Mouse (Mus musculus) layer of hippocampus, adult 11-12 months (tissue): ENCODE data around the gene Izumo1.
A peak's percentile ranks its signal among the peaks of the same experiment; 100 is the strongest.
"Not testable (repeated sequence)": the region's sequence is repeated elsewhere in the genome, so short reads cannot be mapped to it uniquely, and the experiment has no call there.

Experiments
- DNase-seq: peaks from one replicate; pipeline ENCODE4 v3.0.0; 2022; ENCODE audit warnings: low spot score

The Izumo1 gene

DNA sequence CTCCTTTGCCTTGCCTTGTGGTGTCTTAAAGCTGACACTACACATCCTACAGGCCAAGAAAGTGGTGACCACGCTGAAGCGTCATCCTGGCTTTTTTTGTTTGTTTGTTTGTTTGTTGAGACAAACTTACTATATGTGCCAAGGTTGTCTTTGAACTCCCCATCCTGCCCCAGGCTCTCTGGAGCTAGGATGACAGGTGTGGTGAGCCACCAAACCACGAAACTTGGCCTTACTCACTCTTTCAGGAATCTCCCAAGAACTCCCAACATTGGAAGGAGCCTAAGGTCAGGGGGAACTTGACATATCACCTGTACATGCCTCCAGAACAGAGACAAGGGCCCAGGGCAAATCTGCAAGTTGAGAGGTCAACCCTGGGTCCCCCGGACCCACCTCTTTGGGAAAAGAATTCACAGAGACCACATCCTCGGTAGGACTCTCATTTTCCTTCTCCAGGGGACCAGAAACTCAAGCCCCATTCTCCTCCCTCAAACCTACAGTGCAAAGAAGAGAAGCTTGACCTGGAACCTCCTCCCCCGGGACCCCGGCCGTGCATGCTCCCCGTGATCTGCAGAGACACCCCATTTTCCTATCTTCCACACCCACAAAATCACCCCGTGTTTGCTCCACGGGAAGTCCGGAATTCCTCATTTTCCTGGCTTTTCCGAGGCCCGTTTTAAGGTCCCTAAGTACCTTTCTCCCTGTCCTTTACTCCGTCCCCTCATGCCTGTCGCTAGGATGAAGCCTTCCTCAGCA, 21.1 kb downstream of the Izumo1 start:
- DNase-seq, result no peak

DNA sequence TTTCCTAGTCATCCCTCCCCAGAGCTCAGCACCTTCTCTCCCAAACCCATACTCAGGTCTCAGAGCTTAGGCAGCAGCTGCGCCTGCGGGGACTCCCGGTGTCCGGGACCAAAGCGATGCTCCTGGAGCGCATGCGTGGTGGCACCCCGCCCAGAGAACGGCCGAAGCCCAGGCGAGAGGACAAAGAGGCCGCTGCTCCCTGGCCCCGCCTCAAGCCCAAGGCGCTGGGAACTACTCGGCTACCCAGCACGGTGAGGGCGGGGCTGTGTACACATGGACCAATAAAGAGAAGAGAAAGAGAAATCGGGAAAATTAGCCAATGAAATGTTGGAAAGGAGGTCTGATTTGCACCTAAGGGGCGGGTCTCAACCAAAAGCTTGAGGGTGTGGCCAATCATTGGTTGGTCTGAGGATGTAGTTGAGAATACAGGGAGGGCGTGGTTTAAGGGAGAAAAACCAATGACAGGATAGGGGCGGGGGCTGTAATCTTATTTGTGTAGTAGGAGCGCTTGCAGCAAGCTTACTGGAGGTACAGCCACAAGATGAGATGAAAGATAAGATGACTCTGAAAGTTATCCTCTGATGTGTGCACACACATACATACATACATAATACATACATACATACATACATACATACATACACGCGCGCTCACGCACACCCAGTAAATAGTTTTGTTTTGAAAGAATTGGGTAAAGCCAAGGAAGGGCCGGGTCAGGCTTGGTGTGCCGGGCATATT, 22.0 kb downstream of the Izumo1 start:
- DNase-seq, result peak; percentile 93

- peak; percentile 59 for DNase-seq
Measured at GRCm38 (mm10) chr7:45644183-45644582, 22.6 kb downstream of the Izumo1 start.

DNA sequence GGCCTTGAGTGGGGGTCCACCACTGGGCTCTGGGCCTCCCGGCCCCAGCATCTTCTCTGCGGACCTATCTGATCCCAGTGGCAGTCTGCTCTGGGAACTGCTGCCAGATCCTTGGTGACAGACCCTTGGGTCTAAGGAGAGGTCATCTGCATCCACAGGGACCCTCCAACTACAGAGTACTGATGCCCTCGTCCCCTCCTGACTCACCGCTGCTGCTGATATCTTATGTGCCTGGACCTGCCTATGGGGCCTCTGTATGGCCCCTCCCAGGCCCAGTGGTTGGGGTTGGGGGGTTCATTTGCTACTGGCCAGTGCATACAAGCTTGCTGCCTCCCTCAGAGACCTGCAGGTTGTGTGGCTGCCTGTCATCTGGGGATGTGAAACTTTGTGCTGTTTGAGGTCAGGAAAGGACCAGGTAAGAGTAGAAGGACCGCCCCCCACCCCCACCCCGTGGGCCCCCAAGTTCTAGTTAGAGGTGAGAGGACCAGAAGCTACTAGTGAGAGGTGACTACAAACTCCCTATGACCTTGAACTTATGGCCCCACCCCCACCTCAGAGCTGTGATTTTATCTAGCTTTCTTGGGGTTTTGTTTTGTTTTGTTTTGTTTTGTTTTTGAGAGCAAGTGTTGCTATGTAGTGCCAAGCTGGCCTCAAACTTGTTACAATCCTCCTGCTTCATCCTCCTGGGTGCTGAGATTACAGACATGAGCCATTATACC, 23.4 kb downstream of the Izumo1 start:
- no peak for DNase-seq

- no peak for DNase-seq
Measured at GRCm38 (mm10) chr7:45645591-45645971, 24.0 kb downstream of the Izumo1 start.

DNA sequence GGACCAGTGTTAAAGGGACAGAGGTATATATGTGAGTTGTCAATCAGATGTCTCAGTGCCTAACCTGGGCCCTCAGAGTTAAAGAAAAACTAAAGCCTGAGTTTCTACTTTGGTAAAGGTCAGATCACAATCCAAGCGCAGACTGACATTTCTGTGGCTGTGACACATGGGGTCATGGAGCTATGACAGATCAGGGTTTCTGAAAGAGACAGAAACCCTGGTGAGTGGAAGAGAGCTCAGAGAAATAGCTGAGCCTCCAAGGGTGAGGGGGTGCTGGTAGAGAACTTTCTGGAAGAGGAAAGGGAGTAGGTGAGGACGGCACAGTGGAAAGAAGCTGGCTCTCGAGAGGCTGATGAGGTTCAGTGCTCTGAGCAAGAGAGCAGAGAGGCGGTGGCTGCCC, 25.1 kb downstream of the Izumo1 start:
- DNase-seq, result no peak

GRCm38 (mm10) chr7:45649351-45649750, 27.7 kb downstream of the Izumo1 start:
- DNase-seq, result no peak

GRCm38 (mm10) chr7:45650484-45650883, 28.9 kb downstream of the Izumo1 start:
- not testable (repeated sequence) for DNase-seq

DNA sequence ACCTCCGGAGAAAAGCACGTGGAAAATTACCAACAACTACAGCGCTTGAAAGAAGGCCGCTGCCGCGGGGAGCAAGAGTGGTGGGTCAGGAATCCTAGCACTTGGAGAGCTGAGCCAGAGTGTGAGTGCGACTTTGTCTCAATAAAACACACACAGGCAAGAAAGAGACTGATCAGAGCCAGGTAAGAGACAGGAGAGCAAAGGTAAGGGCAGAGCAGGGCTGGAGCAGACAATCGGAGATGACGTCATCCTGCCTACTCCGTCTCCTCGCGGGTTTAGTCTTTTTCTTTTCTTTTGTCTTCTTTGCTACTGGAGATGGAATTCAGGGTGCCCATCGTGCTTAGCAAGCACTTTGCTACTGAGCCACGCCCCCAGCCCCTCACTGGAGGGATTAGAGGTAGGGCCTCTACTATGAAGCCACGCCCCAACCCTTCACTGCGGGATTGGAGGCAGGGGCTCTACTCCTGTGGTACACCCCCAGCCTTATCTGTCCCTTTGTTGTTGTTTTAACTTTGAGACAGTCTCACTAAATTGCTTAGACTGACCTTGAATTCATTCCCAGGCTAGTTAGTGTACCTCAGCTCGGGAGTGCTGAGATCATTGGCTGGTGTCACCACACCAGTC, 32.9 kb downstream of the Izumo1 start:
- no peak for DNase-seq

- no peak for DNase-seq
Measured at GRCm38 (mm10) chr7:45660746-45661478, 39.3 kb downstream of the Izumo1 start.

DNA sequence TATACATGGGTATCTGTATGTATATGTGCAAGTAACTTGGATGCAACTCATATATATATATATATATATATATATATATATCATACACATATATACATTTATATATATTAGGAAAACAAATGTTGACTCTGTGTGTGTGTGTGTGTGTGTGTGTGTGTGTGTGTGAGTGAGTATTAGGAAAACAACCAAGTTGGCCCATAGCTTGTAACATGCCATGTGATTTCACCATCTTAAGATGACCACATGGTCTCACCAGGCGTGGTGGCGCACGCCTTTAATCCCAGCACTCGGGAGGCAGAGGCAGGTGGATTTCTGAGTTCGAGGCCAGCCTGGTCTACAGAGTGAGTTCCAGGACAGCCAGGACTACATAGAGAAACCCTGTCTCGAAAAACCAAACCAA, 40.1 kb downstream of the Izumo1 start:
- not testable (repeated sequence) for DNase-seq

- DNase-seq, result no peak
Measured at GRCm38 (mm10) chr7:45665303-45666138, 43.9 kb downstream of the Izumo1 start.

DNA sequence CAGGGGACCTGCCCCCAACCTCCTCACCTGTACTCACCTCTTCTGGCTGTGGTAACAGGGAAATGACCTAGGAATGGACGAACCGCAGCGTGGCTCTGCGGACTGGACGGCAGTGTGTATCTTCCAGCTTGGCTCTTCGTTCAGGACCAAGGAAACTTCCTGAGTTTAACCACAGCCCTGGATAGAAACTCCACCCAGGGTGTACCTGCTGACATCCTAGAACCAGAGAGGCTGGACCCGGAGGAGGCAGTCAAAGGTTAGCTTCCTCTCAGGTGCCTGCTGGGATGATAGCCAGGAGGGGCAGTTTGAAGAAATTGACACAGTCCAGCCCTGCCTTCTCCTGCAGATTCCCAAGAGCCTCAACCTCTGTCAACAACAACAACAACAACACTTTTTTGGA, 44.5 kb downstream of the Izumo1 start, which contains the start of gene Fut2:
TSS of gene Fut2 (minus strand) at position 234 of the 400 bp plus-strand sequence.
- DNase-seq, result no peak

DNA sequence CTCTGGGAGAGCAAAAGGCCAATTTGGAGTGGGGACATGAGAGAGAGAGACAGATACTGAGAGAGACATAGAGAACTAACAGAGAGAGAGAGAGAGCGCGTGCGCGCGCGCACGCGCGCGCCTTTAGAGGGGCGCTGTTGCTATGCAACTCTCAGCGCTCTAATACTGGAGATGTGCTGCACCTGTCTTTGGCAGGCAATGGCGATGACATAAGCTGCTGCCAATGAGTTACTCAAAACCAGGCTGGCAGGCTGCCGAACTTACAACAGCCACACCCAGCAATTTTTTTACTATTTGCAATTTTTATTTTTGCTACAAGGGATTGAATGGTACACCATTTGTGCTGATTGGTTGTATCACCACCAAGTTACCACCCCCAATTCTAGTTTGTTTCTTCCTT, 46.1 kb downstream of the Izumo1 start:
- no peak for DNase-seq

DNA sequence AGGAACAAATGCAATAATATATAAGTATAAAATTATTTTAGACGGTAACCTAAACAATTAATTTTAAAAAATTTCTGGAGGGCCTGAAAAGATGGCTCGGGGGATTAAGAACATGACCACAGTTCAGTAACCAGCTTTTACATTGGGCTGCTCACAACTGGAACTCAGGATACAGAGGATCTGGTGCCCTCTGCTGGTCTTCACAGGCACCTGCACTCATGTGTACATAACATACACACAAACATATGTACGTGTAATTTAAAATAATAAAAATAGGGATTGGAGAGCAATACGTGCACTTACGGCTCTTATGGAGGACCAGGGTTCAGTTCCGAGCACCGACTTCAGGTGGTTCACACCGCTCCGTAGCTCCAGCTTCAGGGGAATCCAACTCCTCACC, 47.3 kb downstream of the Izumo1 start:
- no peak for DNase-seq

DNA sequence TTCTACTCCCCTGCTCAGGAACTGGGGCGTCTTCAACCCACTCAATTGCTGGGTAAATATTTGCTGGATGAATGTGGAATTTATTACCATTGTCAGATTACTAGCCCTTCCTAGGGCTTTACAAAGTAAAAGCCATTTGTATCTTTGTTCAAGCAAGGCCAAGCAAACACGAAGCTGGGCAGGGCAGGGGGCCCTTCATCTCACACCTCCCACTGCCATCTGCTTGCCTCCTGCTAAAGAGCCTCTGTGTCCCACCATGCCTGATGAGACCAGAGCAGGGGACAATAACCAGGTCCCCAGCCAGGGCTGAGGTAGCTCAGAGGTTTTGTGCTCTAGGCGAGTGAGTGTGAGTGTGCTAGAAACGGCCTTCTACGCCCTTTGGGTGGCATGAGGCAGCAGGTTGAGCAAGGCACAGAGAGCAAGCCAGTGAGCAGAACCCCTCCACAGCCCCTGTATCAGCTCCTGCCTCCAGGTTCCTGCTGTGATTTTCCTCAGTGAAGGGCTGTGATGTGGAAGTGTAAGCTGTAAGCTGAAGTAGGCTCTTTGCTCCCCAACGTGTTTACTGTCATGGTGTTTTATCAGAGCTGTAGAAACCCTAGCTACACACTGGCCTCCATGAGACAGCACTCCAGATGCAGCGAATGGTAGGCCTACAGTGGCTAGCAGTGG, 56.1 kb downstream of the Izumo1 start:
- no peak for DNase-seq
